In the genomic region with DNA sequence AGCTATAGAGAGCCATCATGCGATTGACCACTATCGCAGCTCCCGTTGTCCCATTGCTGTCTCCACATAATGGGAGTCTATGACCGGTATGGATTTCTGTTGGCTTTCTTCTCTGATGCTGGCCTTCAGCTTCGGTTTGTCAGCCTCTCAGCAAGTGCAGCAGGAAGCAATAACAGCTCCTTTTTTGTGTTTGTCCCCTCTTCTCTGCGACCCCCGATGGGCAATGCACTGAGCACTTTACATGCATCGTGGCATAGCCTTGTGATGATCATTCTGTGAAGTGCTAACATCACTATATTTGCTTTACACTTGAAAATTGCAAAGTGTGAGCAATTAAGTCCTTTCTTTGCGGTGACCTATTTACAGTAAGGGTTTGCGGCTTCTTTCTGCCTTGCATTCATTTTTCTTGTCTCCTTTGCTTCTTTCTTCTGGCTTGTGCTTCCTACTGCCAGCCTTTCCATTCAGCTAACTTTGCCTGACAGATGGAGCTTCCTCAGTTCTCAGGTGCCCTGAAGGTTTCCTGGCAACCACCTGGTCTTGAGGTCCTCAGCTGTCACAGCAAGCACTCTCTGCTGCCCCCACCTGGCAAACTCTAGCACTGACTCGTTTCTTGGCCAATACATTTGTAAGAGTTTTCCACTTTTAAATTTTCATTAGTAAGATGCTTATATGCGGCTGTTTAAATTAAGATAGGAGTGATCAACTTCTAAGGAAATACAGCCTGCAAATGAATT, we compare ENCODE assay signal across 9 mouse cellular contexts.
A peak's percentile ranks its signal among the peaks of the same experiment; 100 is the strongest.
DNase-seq lines count a peak whose midpoint lies in the region; ATAC-seq and TF ChIP-seq lines count a peak whose summit lies in the region.
"Had no signal": no experiment of that assay in that cellular context is flagged by ENCODE, and none has a peak within 500 bp of the region (broad histone marks: within the 10 kb centered on the region; RNA-seq: fewer than 3 reads in every experiment).

No protein-coding gene starts in this region.

- no peaks in the 10 kb centered on the region for H3K27me3 ChIP-seq in E14TG2a.4 (ENCODE audit: insufficient read depth, low read length)
- H3K27me3 ChIP-seq in forebrain, embryonic 16.5 days (replicated peaks; ENCODE audit: control insufficient read depth, insufficient read depth, low read length) = no peaks in the 10 kb centered on the region
- no peaks in the 10 kb centered on the region for H3K27me3 ChIP-seq in liver, embryonic 13.5 days
- H3K27me3 ChIP-seq: heart, embryonic 13.5 days had no signal

- no peak overlapping the region for H3K4me3 ChIP-seq in E14TG2a.4 (replicated peaks; ENCODE audit: low read length)
- no peak overlapping the region for H3K4me3 ChIP-seq in forebrain, embryonic 16.5 days (replicated peaks; ENCODE audit: low read length)
- no peak overlapping the region for H3K4me3 ChIP-seq in liver, embryonic 13.5 days (replicated peaks)
- H3K4me3 ChIP-seq: heart, embryonic 13.5 days had no signal

- H3K4me2 ChIP-seq in forebrain, embryonic 16.5 days (ENCODE audit: low read length) = no peak overlapping the region
- no peak overlapping the region for H3K4me2 ChIP-seq in liver, embryonic 13.5 days
- H3K4me2 ChIP-seq: heart, embryonic 13.5 days had no signal

- H3K36me3 ChIP-seq in E14TG2a.4 (ENCODE audit: insufficient read depth, low read length) = no peaks in the 10 kb centered on the region
- no peaks in the 10 kb centered on the region for H3K36me3 ChIP-seq in forebrain, embryonic 16.5 days (ENCODE audit: control insufficient read depth, insufficient read depth)
- H3K36me3 ChIP-seq in liver, embryonic 13.5 days = no peaks in the 10 kb centered on the region
- H3K36me3 ChIP-seq: heart, embryonic 13.5 days had no signal

- H3K4me1 ChIP-seq in E14TG2a.4 (replicated peaks; ENCODE audit: low read depth, low read length) = peaks cover 22% of the 10 kb centered on the region
- peaks cover 7% of the 10 kb centered on the region; the same call in 1 of the 2 replicates for H3K4me1 ChIP-seq in forebrain, embryonic 16.5 days (replicated peaks; ENCODE audit: control insufficient read depth, insufficient read depth, low read length)
- no peaks in the 10 kb centered on the region for H3K4me1 ChIP-seq in liver, embryonic 13.5 days (replicated peaks)

- no peak overlapping the region for H3K9ac ChIP-seq in forebrain, embryonic 16.5 days (replicated peaks; ENCODE audit: low read depth, low read length)
- no peak overlapping the region for H3K9ac ChIP-seq in liver, embryonic 13.5 days
- H3K9ac ChIP-seq: heart, embryonic 13.5 days had no signal

- ATAC-seq in cerebellum, adult (ENCODE audit: insufficient number of reproducible peaks, low FRiP score, low TSS enrichment) = peak; percentile 94
- ATAC-seq in forebrain, embryonic 16.5 days = peak; percentile 49; the same call in 1 of the 2 replicates
- no peak for ATAC-seq in liver, embryonic 13.5 days (ENCODE audit: low read depth)
- ATAC-seq in monocyte, adult 5-6 weeks (replicated peaks; ENCODE audit: insufficient number of reproducible peaks, low FRiP score, low TSS enrichment, poor library complexity, severe bottlenecking) = no peak

- no peaks in the 10 kb centered on the region for H3K9me3 ChIP-seq in E14TG2a.4 (ENCODE audit: low read length)
- H3K9me3 ChIP-seq in forebrain, embryonic 16.5 days (ENCODE audit: control insufficient read depth, low read length) = no peaks in the 10 kb centered on the region
- H3K9me3 ChIP-seq in liver, embryonic 13.5 days (replicated peaks) = no peaks in the 10 kb centered on the region
- H3K9me3 ChIP-seq: heart, embryonic 13.5 days had no signal

- 64% methylated on average over 12 of the region's 12 CpGs for WGBS in forebrain, embryonic 16.5 days
- 69% methylated on average over 12 of the region's 12 CpGs for WGBS in liver, embryonic 13.5 days (ENCODE audit: insufficient replicate concordance)

- no peak overlapping the region for H3K27ac ChIP-seq in forebrain, embryonic 16.5 days (ENCODE audit: low read length)
- H3K27ac ChIP-seq in liver, embryonic 13.5 days = no peak overlapping the region
- H3K27ac ChIP-seq: heart, embryonic 13.5 days had no signal

- TF ChIP-seq CTCF in E14TG2a.4 (conservative IDR thresholded peaks at IDR 0.05; ENCODE audit: low read length) = peak; percentile 95

- DNase-seq in 416B (ENCODE audit: low read depth) = peak; percentile 69
- DNase-seq in kidney, adult 9 months = peak; percentile 75
- DNase-seq in liver, embryonic 13.5 days = peak; percentile 5
- peak; percentile 34 for DNase-seq in right cerebral cortex, postnatal 25 days

Comparison
In these comparisons a context has a peak if more than half of its experiments do, and no peak if none do; other contexts are left out.
1. DNase-seq: peak in every context shown above with its lines; median percentile 75 in kidney, adult 9 months; 69 in 416B; 34 in right cerebral cortex, postnatal 25 days; 5 in liver, embryonic 13.5 days.
2. ATAC-seq: peak in cerebellum, adult (single experiment) and forebrain, embryonic 16.5 days (single experiment); none in liver, embryonic 13.5 days (single experiment) and monocyte, adult 5-6 weeks (single experiment).